Mouse (Mus musculus) neural tube, embryonic 15.5 days (tissue): Measurements from ENCODE around the gene Gnl3l. TPM values are rescaled to one million over a fixed set of nuclear protein-coding genes. Genes with fewer than 3 reads are reported as not detected.
A peak's percentile ranks its signal among the peaks of the same experiment; 100 is the strongest.

ENCODE experiments used
- ATAC-seq: fragments of 200-750 bp; cut with Nextera tagmentation; 2 replicates; pipeline ENCODE4 v1.8.0; 2017; ENCODE audit warnings: mild to moderate bottlenecking, moderate TSS enrichment, moderate library complexity; ENCODE audit not compliant: low FRiP score
- H3K27ac ChIP-seq: fragments of 300-500 bp; sonication (generic); replicated peaks from 2 replicates; pipeline ENCODE4 v1.5.1; 2015; ENCODE audit warnings: mild to moderate bottlenecking, inconsistent platforms
- H3K27me3 ChIP-seq: fragments of 300-500 bp; sonication (generic); replicated peaks from 2 replicates; pipeline ENCODE4 v1.6.1; 2015; ENCODE audit warnings: inconsistent platforms
- H3K36me3 ChIP-seq: fragments of 300-500 bp; sonication (generic); 2 replicates; pipeline ENCODE4 v1.6.1; 2015; ENCODE audit warnings: inconsistent platforms
- H3K4me1 ChIP-seq: fragments of 300-500 bp; sonication (generic); 2 replicates; pipeline ENCODE4 v1.6.1; 2015; ENCODE audit warnings: inconsistent platforms
- H3K4me2 ChIP-seq: fragments of 300-500 bp; sonication (generic); 2 replicates; pipeline ENCODE4 v1.6.1; 2015; ENCODE audit warnings: inconsistent platforms, mild to moderate bottlenecking, moderate library complexity
- H3K4me3 ChIP-seq: fragments of 300-500 bp; sonication (generic); replicated peaks from 2 replicates; pipeline ENCODE4 v1.5.1; 2015; ENCODE audit warnings: mild to moderate bottlenecking, inconsistent platforms
- H3K9ac ChIP-seq: fragments of 300-500 bp; sonication (generic); replicated peaks from 2 replicates; pipeline ENCODE4 v1.6.1; 2015; ENCODE audit warnings: mild to moderate bottlenecking, inconsistent platforms
- H3K9me3 ChIP-seq: fragments of 300-500 bp; sonication (generic); replicated peaks from 2 replicates; pipeline ENCODE4 v1.6.1; 2016; ENCODE audit warnings: inconsistent platforms
- WGBS: fragments of 180-500 bp; shearing (Covaris S2); methylation state at CpG from one replicate; pipeline ENCODE4 v1.1.7; 2015; ENCODE audit warnings: mixed read lengths; 5-methylcytosine and 5-hydroxymethylcytosine counted together
- polyA plus RNA-seq: library from polyadenylated mRNA; unstranded; fragments of >200 nt; fragmentation: Nextera tagmentation; extraction: Ambion mirVana; gene quantifications from 2 replicates; pipeline ENCODE4 v1.2.1, GENCODE M21; 2015

The Gnl3l gene
- polyA plus RNA-seq, 1 experiment from 2014 or later: 82.0 TPM

DNA sequence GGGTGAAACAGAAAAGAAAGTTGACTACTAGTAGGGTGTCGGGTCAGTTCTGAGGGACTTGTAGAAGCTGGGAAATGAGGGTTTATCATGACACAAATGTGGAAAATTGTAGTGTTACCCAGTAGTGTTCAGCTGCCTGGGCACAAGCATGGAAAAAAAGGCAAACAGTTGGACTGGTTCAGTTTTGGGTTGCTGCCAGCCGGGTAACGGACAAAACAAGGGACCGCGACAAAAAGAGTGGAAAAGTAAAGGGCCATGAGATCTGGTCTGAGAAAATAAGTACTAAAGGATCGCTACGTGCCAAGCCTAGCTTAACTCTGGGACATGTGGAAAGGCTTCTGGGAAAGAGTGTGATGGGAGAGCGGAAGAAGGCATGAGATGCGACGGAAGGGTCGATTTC, 29.2 kb upstream of the Gnl3l start:
- Histone ChIP-seq H3K4me1 (peaks cover 25% of the 10 kb centered on the region), H3K27me3 (no peaks in the 10 kb centered on the region), H3K27ac (peak overlapping the region; percentile 94), H3K4me3 (peak overlapping the region; percentile 62), H3K36me3 (no peaks in the 10 kb centered on the region), H3K9me3 (no peaks in the 10 kb centered on the region), H3K4me2 (peak overlapping the region; percentile 64), H3K9ac (0 out of 2 replicates have a peak overlapping the region, but pooled peaks have one; percentile 10)
- WGBS: 41% methylated on average over 11 of the region's 11 CpGs
- ATAC-seq: peak; percentile 25; the same call in 1 of the 2 replicates

DNA sequence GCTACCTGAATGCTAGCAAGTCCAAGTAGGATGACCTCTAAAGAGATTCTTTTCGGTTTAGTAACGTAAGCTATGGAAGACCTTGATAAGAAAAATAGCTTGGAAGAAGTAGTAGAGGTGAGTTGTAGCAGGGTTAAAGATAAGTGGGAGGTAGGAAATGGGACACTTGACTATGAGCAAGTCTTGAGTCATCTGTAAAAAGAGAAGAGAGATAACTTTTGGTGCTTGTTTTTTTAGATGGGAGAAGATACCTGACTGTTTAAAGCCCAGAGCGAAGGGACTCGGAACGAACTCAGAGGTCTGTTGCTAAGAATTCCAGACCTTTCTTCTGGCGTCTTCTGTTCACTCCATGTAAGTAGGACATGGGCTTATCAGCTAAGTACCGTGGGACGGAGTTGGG, 28.7 kb upstream of the Gnl3l start, which contains the start of gene Fgd1:
Gene Fgd1, plus strand, starts transcription at position 301 of the 400 bp plus-strand sequence.
- H3K4me1 ChIP-seq: peaks cover 24% of the 10 kb centered on the region

DNA sequence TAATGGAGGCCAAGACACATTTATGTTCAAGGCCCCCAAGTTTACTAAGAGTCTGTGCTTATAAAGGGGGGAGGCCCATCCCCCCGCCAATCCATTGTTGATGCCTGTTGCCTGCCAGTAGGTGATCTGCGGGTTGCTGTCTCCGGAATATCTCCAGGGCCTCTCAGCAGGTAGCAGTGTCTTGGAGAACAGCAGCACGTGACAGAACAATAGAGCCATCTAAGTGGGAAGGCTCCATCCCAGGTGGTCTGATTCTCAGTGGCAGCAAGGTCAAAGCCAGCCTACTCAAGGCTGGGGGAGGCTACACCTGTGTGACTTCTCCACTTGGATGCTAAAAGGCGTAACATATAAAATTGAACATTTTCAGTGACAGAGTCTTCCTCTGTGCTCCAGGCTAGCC, 24.1 kb upstream of the Gnl3l start:
- no peak for ATAC-seq
- H3K9me3 ChIP-seq: no peaks in the 10 kb centered on the region
- no peak overlapping the region for H3K9ac ChIP-seq
- no peak overlapping the region for H3K4me2 ChIP-seq
- no peak overlapping the region for H3K4me3 ChIP-seq
- H3K36me3 ChIP-seq: no peaks in the 10 kb centered on the region
- WGBS: 48% methylated on average over 5 of the region's 5 CpGs
- H3K4me1 ChIP-seq: no peaks in the 10 kb centered on the region
- no peak overlapping the region for H3K27ac ChIP-seq
- H3K27me3 ChIP-seq: no peaks in the 10 kb centered on the region

More for the DNA sequence above, 28.7 kb upstream of the Gnl3l start, which contains the start of gene Fgd1:
- Histone ChIP-seq H3K27me3 (no peaks in the 10 kb centered on the region), H3K4me3 (peak within 1 kb of the TSS; percentile 62), H3K4me2 (peak within 1 kb of the TSS; percentile 64), H3K9me3 (no peaks in the 10 kb centered on the region), H3K36me3 (no peaks in the 10 kb centered on the region), H3K9ac (peak within 1 kb of the TSS; percentile 73), H3K27ac (peak within 1 kb of the TSS; percentile 94)
- ATAC-seq: no peak
- 93% methylated on average over 8 of the region's 8 CpGs for WGBS

DNA sequence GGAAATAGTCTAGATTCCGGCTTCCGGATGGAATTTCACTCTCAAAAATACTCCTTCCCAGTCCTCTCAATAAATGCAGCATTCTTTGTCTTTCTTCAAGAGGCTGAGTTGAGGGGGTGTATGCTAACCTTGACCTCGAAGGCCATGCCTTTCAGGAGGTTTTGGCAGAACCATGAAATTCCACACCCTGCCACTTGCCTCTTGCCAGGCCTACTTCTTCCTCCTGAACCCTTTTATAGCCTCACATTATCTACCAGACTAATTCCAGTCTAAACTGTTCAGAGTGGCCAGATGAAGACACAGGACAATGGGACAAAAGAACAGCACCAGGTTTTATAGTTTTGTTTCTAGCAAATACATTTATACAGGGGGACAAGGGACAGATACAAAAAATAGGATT, 14.3 kb upstream of the Gnl3l start:
- Histone ChIP-seq H3K9me3 (no peaks in the 10 kb centered on the region), H3K36me3 (no peaks in the 10 kb centered on the region), H3K27me3 (0 out of 2 replicates have a peak, but pooled peaks cover 9% of the 10 kb centered on the region), H3K27ac (no peak overlapping the region), H3K9ac (no peak overlapping the region), H3K4me3 (no peak overlapping the region), H3K4me2 (no peak overlapping the region), H3K4me1 (no peaks in the 10 kb centered on the region)
- ATAC-seq: no peak
- WGBS: 69% methylated on average over 3 of the region's 3 CpGs

DNA sequence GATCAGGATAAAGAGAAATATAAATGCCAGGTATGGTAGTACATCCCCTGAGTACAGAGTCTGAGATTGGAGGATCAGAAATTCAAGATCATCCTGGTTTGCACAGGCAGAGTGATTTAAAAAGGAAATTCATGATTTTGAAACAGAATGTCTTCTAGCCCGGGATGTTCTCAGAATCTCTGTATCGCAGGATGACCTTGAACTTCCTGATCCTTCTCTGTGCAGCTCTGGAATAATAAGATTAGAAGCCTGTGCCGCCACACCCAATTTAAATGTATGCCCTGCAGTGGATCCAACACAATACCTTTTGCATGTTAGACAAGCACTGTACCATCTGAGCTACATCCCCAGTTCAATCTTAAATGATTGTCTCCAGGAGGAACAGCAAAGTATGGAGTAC, 1.7 kb upstream of the Gnl3l start:
- Histone ChIP-seq H3K4me3 (peak overlapping the region; percentile 49), H3K4me2 (peak overlapping the region; percentile 56), H3K9ac (0 out of 2 replicates have a peak overlapping the region, but pooled peaks have one; percentile 37), H3K36me3 (no peaks in the 10 kb centered on the region), H3K4me1 (peaks cover 5% of the 10 kb centered on the region; the same call in 1 of the 2 replicates), H3K27ac (peak overlapping the region; percentile 87; the same call in 1 of the 2 replicates), H3K27me3 (no peaks in the 10 kb centered on the region), H3K9me3 (no peaks in the 10 kb centered on the region)
- no peak for ATAC-seq
- 86% methylated on average over 3 of the region's 3 CpGs for WGBS

DNA sequence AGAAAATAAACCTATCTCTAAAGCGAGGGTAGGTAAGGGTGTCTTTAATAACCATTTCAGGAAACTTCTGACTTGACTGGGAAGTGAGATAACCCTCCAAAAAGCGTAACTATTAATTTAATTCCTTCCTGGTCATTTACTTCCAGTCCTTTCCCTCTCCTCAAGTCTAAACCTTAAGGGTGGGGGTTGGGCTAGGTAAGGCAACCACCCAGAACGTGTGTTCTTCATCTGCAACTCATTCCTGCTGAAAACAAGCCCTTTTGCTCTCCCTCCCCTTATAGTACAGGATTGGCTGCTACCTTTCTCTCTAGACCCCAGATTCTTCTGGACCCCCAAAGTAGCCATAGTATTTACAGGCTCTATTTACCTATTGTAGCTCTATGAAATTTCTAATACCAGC, 775 bp upstream of the Gnl3l start:
- Histone ChIP-seq H3K9me3 (no peaks in the 10 kb centered on the region), H3K27me3 (no peaks in the 10 kb centered on the region), H3K9ac (peak overlapping the region; percentile 37), H3K4me2 (peak overlapping the region; percentile 56), H3K27ac (peak overlapping the region; percentile 87), H3K4me1 (peaks cover 5% of the 10 kb centered on the region; the same call in 1 of the 2 replicates), H3K4me3 (peak overlapping the region; percentile 49), H3K36me3 (no peaks in the 10 kb centered on the region)
- 13% methylated on average over 3 of the region's 3 CpGs for WGBS
- ATAC-seq: peak; percentile 33; the same call in 1 of the 2 replicates

DNA sequence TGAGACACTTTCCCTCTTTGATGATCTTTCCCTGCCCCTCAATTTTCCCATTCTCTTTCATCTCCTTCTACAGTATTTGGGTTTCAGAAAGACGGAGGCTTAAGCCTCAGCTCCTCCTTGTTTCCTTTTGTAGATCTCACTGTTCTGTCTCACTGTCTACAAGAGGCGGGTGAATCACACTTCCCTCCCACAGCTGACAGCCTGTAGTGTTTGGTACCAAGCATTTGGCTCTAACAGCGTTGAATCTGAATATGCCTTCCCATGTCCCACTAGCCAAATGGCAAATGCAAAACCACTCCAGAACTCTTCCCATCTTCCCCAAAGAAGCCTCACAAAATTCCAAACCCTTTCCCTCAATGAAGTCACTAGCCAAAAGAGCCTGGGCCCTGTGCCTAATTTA, 20.3 kb downstream of the Gnl3l start:
- no peaks in the 10 kb centered on the region for H3K9me3 ChIP-seq
- no peak overlapping the region for H3K9ac ChIP-seq
- no peak overlapping the region for H3K27ac ChIP-seq
- ATAC-seq: no peak
- no peaks in the 10 kb centered on the region for H3K4me1 ChIP-seq
- H3K36me3 ChIP-seq: peaks cover 44% of the 10 kb centered on the region
- no peak overlapping the region for H3K4me2 ChIP-seq
- no peak overlapping the region for H3K4me3 ChIP-seq
- 92% methylated on average over 3 of the region's 3 CpGs for WGBS
- H3K27me3 ChIP-seq: 0 out of 2 replicates have a peak, but pooled peaks cover 2% of the 10 kb centered on the region

DNA sequence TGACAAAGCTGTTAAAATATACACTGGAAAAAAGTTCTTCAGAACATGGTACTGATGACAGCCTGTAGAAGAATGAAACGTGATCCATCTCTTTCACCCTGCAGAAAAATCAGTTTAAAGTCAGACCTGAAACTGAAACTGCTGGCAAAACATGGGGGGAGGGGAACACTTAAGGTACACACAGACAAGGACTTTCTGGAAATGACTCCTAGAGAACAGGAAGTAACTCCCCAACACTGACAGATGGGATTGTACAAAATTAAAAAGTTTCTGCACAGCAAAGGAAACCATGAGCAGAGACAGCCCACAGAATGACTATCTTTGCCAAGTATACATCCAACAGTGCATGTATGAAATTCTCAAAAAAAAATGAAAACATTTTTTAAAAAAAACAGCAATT, 35.5 kb downstream of the Gnl3l start:
- Histone ChIP-seq H3K27ac (no peak overlapping the region), H3K36me3 (0 out of 2 replicates have a peak, but pooled peaks cover 13% of the 10 kb centered on the region), H3K4me3 (no peak overlapping the region), H3K4me2 (no peak overlapping the region), H3K9me3 (no peaks in the 10 kb centered on the region), H3K9ac (no peak overlapping the region), H3K4me1 (no peaks in the 10 kb centered on the region), H3K27me3 (no peaks in the 10 kb centered on the region)
- no peak for ATAC-seq
- 77% methylated on average over 1 of the region's 1 CpGs for WGBS

DNA sequence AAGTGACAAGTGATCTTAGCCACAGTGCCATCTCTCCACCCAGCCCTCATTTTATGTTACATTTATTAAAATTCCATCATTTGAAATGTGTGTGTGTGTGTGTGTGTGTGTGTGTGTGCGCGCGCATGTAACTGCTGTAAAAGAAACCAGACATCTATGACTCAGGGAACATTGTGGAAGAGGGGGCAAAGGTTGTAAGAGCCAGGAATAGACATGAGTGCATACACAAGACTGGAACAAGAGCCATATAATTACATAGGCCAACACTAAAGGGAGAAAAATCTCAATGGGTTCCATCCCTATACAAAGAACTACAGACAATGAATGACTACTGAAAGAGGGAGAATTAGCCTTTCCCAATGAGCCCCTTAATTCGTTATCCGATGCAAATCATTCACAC, 41.7 kb downstream of the Gnl3l start:
- Histone ChIP-seq H3K9ac (no peak overlapping the region), H3K4me3 (no peak overlapping the region), H3K9me3 (no peaks in the 10 kb centered on the region), H3K4me1 (no peaks in the 10 kb centered on the region), H3K27ac (no peak overlapping the region), H3K4me2 (no peak overlapping the region), H3K36me3 (no peaks in the 10 kb centered on the region), H3K27me3 (no peaks in the 10 kb centered on the region)
- ATAC-seq: no peak
- 88% methylated on average over 5 of the region's 5 CpGs for WGBS

DNA sequence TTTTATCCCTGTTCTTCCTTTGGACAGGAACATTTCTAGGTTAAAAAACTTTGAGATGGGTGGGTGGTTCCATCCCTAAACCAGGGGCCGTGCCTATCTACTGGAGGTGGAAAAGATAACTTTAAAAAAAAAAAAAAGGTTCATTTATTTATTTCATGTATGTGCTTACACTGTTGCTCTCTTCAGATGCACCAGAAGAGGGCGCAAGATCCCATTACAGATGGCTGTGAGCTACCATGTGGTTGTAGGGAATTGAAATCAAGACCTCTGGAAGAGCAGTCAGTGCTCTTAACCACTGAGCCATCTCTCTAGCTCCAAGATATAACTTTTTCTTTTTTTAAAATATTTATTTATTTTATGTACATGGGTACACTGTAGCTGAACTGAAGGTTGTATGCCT, 54.1 kb downstream of the Gnl3l start:
- no peaks in the 10 kb centered on the region for H3K4me1 ChIP-seq

DNA sequence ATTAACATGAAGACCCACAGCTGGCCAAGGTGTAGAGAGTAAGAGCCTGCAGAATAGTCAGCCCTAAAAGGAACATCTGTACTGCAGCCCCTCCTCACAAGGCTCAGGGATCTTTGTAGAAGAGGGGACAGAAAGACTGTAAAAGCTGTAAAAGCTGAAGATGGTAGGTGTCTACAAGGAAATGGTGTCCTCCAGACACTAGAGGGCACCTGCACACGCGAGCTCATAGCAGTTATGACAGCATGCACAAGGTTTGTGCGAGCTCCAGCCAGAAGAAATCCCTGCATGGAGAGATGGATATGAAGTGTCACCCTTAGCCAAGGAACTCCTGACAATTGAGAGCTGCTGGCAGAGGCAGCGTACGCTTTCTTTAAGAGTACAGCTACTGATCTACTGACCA, 56.4 kb downstream of the Gnl3l start:
- H3K9ac ChIP-seq: no peak overlapping the region
- no peak overlapping the region for H3K4me3 ChIP-seq

More for the DNA sequence above, 54.1 kb downstream of the Gnl3l start:
- no peak for ATAC-seq
- Histone ChIP-seq H3K9me3 (no peaks in the 10 kb centered on the region), H3K4me2 (no peak overlapping the region), H3K4me3 (no peak overlapping the region), H3K27ac (no peak overlapping the region), H3K27me3 (no peaks in the 10 kb centered on the region), H3K9ac (no peak overlapping the region), H3K36me3 (no peaks in the 10 kb centered on the region)
- 46% methylated on average over 2 of the region's 2 CpGs for WGBS

DNA sequence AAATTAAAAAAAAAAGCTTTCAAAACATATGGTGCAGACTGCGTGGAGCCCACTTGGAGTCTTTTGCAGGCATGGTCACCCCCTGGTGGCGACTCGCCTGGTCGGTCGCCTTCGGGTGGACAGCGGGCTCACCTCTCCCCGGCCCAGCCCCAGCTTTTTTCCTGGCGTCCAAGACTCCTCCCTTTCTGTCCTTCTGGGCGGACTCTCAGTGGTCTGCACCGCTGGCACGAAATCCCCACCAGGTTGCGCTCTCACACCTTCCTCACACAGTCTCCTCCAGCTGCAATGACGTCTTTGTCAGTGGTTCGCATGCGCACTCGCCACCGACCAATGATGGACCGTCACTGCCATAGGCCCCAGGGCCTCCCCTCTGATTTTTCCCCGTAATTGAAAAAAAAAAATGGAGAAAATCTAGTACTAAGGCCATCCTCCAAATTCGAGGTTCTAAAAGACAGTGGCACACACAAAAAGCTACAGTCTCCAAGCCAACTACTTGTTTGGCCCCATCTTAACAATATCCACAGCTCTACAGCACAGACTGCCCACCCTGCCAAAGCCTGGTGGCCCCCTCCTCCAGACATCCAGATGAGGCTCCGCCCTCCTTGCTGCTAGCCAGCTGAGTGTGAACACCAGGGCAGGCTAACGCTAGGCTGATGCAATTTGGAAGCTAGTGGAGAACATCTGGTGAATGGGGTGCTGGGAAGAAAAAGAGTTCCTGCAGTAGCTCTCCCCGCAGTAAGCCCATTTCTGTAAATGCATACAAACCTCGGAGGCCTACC, 60.4 kb downstream of the Gnl3l start:
- peak overlapping the region; percentile 51 for H3K4me2 ChIP-seq
- no peaks in the 10 kb centered on the region for H3K36me3 ChIP-seq
- peak overlapping the region; percentile 77 for H3K27ac ChIP-seq
- WGBS: 27% methylated on average over 25 of the region's 25 CpGs
- H3K9me3 ChIP-seq: no peaks in the 10 kb centered on the region
- ATAC-seq: peak; percentile 98
- no peaks in the 10 kb centered on the region for H3K27me3 ChIP-seq
- H3K4me3 ChIP-seq: peak overlapping the region; percentile 29
- H3K4me1 ChIP-seq: no peaks in the 10 kb centered on the region
- no peak overlapping the region for H3K9ac ChIP-seq

More for the DNA sequence above, 56.4 kb downstream of the Gnl3l start:
- H3K9me3 ChIP-seq: no peaks in the 10 kb centered on the region
- ATAC-seq: no peak
- H3K4me2 ChIP-seq: no peak overlapping the region
- H3K36me3 ChIP-seq: no peaks in the 10 kb centered on the region
- no peak overlapping the region for H3K27ac ChIP-seq
- H3K27me3 ChIP-seq: no peaks in the 10 kb centered on the region
- H3K4me1 ChIP-seq: no peaks in the 10 kb centered on the region
- WGBS: 73% methylated on average over 5 of the region's 5 CpGs
